Mouse (Mus musculus): Measurements from ENCODE around the gene Usp30. TPM values are rescaled to one million over a fixed set of nuclear protein-coding genes. Genes with fewer than 3 reads are reported as not detected.

Usp30 gene
- total and polyA plus RNA-seq, 3 experiments, result 12.8 to 21.1 TPM; not detected in 1

DNA sequence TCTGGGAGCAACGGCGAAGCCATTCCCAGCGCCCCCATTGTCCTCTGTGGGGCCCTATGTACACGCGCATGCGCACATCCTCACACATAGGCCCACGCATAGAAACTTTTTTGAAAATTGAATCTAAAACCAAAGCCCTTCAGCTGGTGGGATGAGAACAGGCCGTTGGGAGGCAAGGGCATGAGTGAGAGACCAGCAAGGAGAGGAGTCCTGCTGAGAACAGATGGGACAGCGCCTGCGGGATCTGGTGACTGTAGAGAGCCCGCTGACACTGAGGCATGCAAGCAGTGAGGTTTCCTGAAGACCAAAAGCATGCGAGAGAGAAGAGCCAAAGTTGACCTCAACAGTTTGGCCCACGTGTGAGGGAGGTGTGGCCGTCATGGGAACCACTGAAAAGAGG lies 20.2 kb downstream of the Usp30 start:
- DNase-seq (ENCODE audit: low read depth, low spot score), result no peak
- no peaks in the 10 kb centered on the region for H3K36me3 ChIP-seq (ENCODE audit: control insufficient read depth in 1 of 2, insufficient read depth in 2 of 2, low read length in 2 of 2)
- TF ChIP-seq SIN3A (IDR thresholded peaks at IDR 0.05; ENCODE audit: low read length), result no peak
- no peak for TF ChIP-seq TBP (IDR thresholded peaks at IDR 0.05; ENCODE audit: low read depth, low read length)
- TF ChIP-seq USF2 (IDR thresholded peaks at IDR 0.05; ENCODE audit: borderline replicate concordance in 1 of 2, insufficient read depth in 1 of 2, low read depth in 1 of 2, low read length in 2 of 2), result no peak
- no peak for TF ChIP-seq MYC (IDR thresholded peaks at IDR 0.05; ENCODE audit: low read depth, low read length)
- no peak for TF ChIP-seq MAX (IDR thresholded peaks at IDR 0.05; ENCODE audit: low read length)
- peaks cover 3 to 6% of the 10 kb centered on the region in 2 experiments; a peak in 2 of 4 replicates for H3K27me3 ChIP-seq (ENCODE audit: control insufficient read depth in 1 of 2, insufficient read depth in 2 of 2, low read length in 2 of 2)
- no peaks in the 10 kb centered on the region for H3K4me1 ChIP-seq (ENCODE audit: control insufficient read depth in 1 of 2, insufficient read depth in 2 of 2, low read length in 2 of 2)
- H3K9me3 ChIP-seq (replicated peaks; ENCODE audit: insufficient read depth, low read length), result no peaks in the 10 kb centered on the region
- no peak overlapping the region for H3K4me3 ChIP-seq (ENCODE audit: control insufficient read depth in 1 of 2, insufficient read depth in 1 of 2, low read depth in 2 of 2, low read length in 2 of 2)
- H3K79me2 ChIP-seq (ENCODE audit: control insufficient read depth, insufficient read depth, low read length, poor library complexity), result no peaks in the 10 kb centered on the region
- no peak overlapping the region for H3K27ac ChIP-seq (ENCODE audit: control insufficient read depth, low read depth, low read length)
- H3K9ac ChIP-seq (ENCODE audit: control insufficient read depth, low read depth, low read length, poor library complexity, severe bottlenecking), result no peak overlapping the region

DNA sequence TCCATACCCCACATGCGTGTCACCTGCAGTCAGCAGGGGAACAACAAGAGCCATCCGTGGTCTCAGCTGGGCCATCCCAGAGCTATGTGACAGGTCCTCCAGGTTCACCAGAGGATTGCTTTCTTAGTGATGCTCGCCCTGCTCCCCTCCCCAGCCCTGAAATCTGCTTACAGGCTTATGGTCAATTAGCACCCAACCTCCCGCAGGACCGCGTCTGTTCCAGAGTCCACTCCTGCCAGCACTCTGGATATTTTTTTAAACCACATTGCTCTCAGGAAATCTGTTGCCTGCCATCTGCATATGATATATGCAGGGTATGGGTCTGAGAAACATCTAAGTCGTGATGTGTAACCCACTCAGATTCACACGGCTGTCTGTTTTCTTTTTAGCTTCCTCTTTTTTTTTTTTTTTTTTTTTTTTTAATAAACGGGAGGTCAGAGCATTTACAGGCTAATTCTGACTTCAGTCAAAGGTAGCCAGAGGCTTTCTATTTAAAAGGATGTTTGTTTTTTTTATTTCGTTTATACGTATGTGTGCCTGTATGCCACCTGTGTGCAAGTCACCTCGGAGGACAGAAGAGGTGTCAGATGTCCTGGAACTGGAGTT lies 22.7 kb downstream of the Usp30 start:
- no peaks in the 10 kb centered on the region for H3K4me1 ChIP-seq (ENCODE audit: control insufficient read depth in 1 of 2, insufficient read depth in 2 of 2, low read length in 2 of 2)
- no peaks in the 10 kb centered on the region for H3K9me3 ChIP-seq (replicated peaks; ENCODE audit: insufficient read depth, low read length)
- peak; percentile 10 for DNase-seq (ENCODE audit: low read depth, low spot score)
- no peak overlapping the region for H3K9ac ChIP-seq (ENCODE audit: control insufficient read depth, low read depth, low read length, poor library complexity, severe bottlenecking)
- H3K36me3 ChIP-seq (ENCODE audit: control insufficient read depth in 1 of 2, insufficient read depth in 2 of 2, low read length in 2 of 2), result no peaks in the 10 kb centered on the region
- no peak overlapping the region for H3K4me3 ChIP-seq (ENCODE audit: control insufficient read depth in 1 of 2, insufficient read depth in 1 of 2, low read depth in 2 of 2, low read length in 2 of 2)
- H3K27ac ChIP-seq (ENCODE audit: control insufficient read depth, low read depth, low read length), result no peak overlapping the region
- H3K27me3 ChIP-seq (ENCODE audit: control insufficient read depth in 1 of 2, insufficient read depth in 2 of 2, low read length in 2 of 2), result peaks cover 3 to 6% of the 10 kb centered on the region in 2 experiments; a peak in 2 of 4 replicates
- peak; percentile 94 for TF ChIP-seq ZNF384 (IDR thresholded peaks at IDR 0.05; ENCODE audit: low read depth, low read length)
- no peak for TF ChIP-seq POLR2AphosphoS5 (IDR thresholded peaks at IDR 0.05; ENCODE audit: borderline replicate concordance, low read depth, low read length)
- H3K79me2 ChIP-seq (ENCODE audit: control insufficient read depth, insufficient read depth, low read length, poor library complexity), result no peaks in the 10 kb centered on the region

DNA sequence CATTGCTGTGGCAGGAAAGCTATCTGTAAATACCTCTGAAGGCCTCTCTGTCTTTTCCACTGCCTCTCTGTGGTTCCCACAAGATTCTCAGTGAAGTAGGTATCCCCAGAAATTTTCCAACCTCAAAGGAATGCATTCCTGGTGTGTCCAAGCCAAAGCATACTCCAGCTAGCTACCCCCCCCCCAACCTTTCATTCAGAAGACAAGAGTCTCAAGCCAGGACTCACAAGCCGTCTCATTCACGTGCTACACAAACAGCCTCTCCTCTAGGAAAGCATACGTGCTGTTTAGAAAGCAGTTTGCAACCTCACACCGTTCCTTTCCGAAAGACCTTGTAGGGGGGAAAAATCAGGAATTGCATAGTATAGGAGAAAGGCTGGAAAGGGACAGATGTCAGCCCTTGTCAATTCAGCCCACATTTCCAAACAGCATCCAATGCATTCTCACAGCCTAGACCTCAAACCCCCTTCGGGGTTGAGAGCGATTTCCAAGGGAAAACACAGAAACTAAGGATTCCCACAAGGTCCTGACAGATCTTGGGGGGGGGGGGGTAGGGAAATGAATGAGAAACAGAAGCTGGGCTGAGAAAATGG lies 25.3 kb downstream of the Usp30 start:
- Histone ChIP-seq H3K36me3 (ENCODE audit: control insufficient read depth in 1 of 2, insufficient read depth in 2 of 2, low read length in 2 of 2) (no peaks in the 10 kb centered on the region), H3K27me3 (ENCODE audit: control insufficient read depth in 1 of 2, insufficient read depth in 2 of 2, low read length in 2 of 2) (peaks cover 9 to 12% of the 10 kb centered on the region in 2 experiments), H3K4me1 (ENCODE audit: control insufficient read depth in 1 of 2, insufficient read depth in 2 of 2, low read length in 2 of 2) (no peaks in the 10 kb centered on the region), H3K9me3 (replicated peaks; ENCODE audit: insufficient read depth, low read length) (no peaks in the 10 kb centered on the region), H3K27ac (ENCODE audit: control insufficient read depth, low read depth, low read length) (no peak overlapping the region), H3K4me3 (ENCODE audit: control insufficient read depth in 1 of 2, insufficient read depth in 1 of 2, low read depth in 2 of 2, low read length in 2 of 2) (no peak overlapping the region), H3K79me2 (ENCODE audit: control insufficient read depth, insufficient read depth, low read length, poor library complexity) (no peaks in the 10 kb centered on the region), H3K9ac (ENCODE audit: control insufficient read depth, low read depth, low read length, poor library complexity, severe bottlenecking) (no peak overlapping the region)
- no peak for DNase-seq (ENCODE audit: low read depth, low spot score)
- no peak for TF ChIP-seq MEF2A (IDR thresholded peaks at IDR 0.05; ENCODE audit: extremely low read depth, insufficient replicate concordance, low read depth, low read length, poor library complexity, severe bottlenecking)
- no peak for TF ChIP-seq KAT2A (conservative IDR thresholded peaks at IDR 0.05; ENCODE audit: low read depth, low read length)
- no peak for TF ChIP-seq NRF1 (IDR thresholded peaks at IDR 0.05; ENCODE audit: insufficient read depth, low read depth, low read length, poor library complexity, severe bottlenecking)
- no peak for TF ChIP-seq MAFK (IDR thresholded peaks at IDR 0.05; ENCODE audit: borderline replicate concordance, low read depth, low read length)
- no peak for TF ChIP-seq POLR2A (IDR thresholded peaks at IDR 0.05; ENCODE audit: control insufficient read depth in 1 of 2, insufficient read depth in 1 of 2, low read depth in 1 of 2, low read length in 2 of 2, poor library complexity in 1 of 2)
- TF ChIP-seq MAZ (IDR thresholded peaks at IDR 0.05; ENCODE audit: low read depth, low read length), result no peak

Measured in MEL (cell line).